Mouse (Mus musculus) thymus, adult 2 months (tissue): ENCODE measurements at regions not wholly inside any gene's neighbourhood (a gene's known extent, or its start where the extent isn't known, plus 50 kb on each side); places are given as distances from the start of the nearest gene placed in this dataset.

Source experiments
- CTCF ChIP-seq: fragments of 200-500 bp; IDR thresholded peaks from 2 replicates; pipeline ENCODE4 v1.5.1; 2012; ENCODE audit warnings: mild to moderate bottlenecking, control low read depth, low read length, moderate library complexity, borderline replicate concordance; ENCODE audit not compliant: control insufficient read depth, poor library complexity, insufficient read depth; ENCODE audit errors: extremely low read depth
- POLR2A ChIP-seq: fragments of 200-500 bp; IDR thresholded peaks from 2 replicates; pipeline ENCODE4 v1.6.1; 2012; ENCODE audit warnings: mild to moderate bottlenecking, low read length, control low read depth, moderate library complexity; ENCODE audit not compliant: control insufficient read depth, poor library complexity, insufficient read depth; ENCODE audit errors: extremely low read depth

- TF ChIP-seq CTCF (no peak), POLR2A (no peak)
Observed at GRCm38 (mm10) chr9:72196626-72197330, 77.9 kb upstream of the Zfp280d start.
